Mouse (Mus musculus) activated CD4-positive, CD25-positive, alpha-beta regulatory T cell (primary cell): Measurements from ENCODE around the gene Fam71e2. TPM values are rescaled to one million over a fixed set of nuclear protein-coding genes. Genes with fewer than 3 reads are reported as not detected.

Experiments used
- polyA plus RNA-seq, 2 experiments: library from polyadenylated mRNA; unstranded; fragments of 100-300 nt; shearing (Covaris generic); gene quantifications; one replicate each; pipeline ENCODE4 v1.2.1; 2017

Fam71e2 gene
- not detected for polyA plus RNA-seq

DNA sequence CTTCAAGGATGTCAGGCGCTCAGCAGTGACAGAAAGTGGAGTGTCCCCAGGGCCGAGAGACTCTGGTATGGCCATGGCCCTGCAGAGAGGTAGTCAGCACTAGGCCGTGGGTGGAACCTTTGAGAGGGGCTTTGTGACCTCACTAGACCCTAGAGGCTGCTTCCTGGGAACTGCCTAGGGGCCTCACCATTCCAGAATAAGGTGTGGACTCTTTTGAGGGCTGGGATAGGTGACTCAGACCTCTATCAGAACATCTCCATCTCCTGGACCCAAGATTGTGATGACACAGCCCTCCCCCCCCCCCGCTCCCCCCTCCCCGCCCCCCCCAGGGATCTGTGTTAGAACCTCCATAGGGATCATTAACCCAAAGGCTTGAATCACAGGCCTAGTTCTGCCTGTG is at the start of gene Fam71e2:
TSS of gene Fam71e2 (minus strand) at position 101 of the 400 bp plus-strand sequence.

DNA sequence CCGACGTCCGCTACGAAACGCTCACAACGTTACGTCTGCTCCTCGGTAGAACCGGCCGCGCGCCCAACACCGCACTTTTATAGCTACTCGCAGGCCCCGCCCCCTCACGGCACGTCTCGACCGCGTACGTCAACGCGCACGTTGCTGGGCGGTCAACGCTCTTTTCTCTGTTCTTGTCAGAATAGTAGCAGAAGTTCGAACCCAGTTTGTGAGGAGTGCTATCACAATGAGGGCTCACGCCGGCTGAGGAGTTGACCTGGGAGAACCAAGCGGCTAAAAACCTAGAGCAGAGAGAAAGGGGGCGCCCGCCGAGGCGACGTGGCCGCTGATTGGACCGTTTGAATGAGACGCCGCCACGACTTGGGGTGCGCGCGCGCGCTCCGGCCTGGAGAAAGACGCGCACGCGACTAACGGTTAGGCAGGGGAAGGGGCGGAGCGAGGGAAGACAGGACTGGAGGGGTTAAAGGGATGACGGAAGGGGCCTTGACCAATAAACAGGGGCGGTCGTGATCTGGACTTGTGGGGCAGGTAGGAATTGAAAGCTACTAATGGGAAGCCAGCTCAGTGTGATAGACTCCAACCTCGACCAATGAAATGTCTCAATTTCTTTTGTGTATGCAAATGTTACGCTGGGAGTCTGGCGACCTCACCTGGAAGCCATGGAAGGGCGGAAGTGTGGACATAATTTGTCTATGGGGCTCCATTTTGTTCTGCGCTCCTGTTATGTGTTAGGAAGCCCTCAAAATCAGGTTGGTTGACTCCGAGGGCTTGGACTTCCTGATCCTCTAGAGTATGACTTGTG is 41.4 kb upstream of the Fam71e2 start, which contains the start of gene Ube2s:
TSS of gene Ube2s (minus strand) at position 288 of the 802 bp plus-strand sequence.

DNA sequence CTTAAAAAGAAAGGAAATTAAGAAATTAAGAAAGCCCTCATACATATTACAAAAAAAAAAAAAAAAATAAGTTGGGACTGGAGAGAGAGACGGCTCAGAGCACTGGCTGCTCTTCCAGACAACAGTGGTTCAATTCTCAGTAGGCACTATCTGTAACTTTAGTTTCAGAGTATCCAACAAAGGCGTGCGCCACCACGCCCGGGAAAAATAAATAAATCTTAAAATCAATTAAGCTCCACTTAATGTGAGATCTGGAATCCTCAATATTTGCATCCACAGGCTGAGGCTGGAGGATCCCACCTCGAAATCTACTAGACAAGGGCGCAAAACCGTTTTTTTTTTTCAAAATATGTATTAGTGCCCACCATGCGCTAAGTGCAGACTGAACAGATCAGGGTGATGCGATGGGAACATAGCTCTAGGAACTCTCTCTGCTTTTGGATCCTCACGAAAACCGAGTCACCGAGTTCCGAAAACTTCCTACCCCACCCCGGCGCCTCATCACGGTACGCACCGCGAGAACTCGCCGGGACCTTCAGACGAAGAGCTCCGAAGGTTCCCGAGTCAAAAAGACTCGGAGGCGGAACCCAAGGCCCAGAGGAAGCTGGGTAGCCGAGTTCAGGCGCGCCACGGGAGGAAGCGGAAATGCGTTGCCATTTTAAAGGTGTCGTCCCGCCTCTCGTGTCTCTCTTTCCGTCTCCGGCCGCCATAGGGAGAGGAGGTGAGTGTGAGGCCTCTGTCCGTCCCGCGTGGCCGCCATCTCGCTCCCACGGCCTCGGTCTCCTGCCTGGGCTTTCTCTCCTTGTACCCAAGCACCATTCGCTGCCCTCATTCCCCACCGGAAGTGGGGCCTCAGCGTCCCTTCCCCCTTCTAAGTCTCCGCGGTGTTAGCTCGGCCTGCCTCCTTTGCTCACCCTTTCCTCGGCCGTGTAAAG is 21.4 kb upstream of the Fam71e2 start, which contains the start of gene Rpl28:
TSS of gene Rpl28 (plus strand) at position 597 of the 935 bp plus-strand sequence.

DNA sequence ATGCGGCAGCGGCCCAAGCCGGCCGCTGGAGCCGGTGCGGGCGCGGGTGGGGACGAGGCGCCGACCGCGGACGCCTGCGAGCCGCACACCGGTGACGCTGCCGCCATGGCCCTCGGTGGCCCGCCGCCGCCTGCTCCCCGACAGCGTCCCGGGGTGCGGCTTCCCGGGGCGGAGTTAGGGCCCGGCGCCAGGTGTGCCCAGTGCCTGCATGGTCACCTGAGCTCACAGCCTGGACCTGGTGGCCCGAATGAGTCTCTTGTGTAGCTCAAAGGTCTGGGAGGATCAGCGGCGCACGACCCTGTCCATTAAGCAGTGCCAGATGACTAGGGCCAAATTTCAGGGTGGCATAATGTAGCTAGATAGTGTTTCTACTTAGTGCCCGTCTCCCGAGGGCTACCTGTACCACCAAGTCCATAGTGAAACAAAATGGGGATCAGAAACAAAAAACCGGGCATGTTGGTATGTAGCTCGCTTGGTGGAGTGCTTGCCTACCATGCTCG is 18.4 kb upstream of the Fam71e2 start, which contains the start of gene Tmem238:
TSS of gene Tmem238 (minus strand) at position 221 of the 500 bp plus-strand sequence.

DNA sequence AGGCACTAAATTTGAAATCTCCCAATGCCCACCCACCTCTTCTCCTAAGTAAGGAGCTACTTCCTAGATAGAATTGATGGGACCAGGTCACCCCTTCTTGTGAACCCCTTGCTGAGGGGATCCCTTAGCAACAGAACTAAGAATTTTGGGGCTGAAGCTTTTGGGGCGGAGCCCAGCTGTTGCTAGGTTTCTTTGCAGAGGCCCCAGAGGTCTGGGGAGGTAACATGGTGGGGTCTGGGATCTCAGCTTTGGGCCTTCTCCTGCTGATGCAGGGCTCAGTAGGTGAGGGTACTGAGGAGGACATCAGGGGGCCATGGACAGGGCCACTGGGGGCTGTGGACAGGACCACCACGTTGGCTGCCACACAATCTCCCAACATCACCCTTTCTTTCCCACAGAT is 11.7 kb upstream of the Fam71e2 start, which contains the start of the genes Il11 and Tmem190:
TSS of gene Il11 (minus strand) at position 101 of the 400 bp plus-strand sequence.
TSS of gene Tmem190 (plus strand) at position 179 of the 400 bp plus-strand sequence.

DNA sequence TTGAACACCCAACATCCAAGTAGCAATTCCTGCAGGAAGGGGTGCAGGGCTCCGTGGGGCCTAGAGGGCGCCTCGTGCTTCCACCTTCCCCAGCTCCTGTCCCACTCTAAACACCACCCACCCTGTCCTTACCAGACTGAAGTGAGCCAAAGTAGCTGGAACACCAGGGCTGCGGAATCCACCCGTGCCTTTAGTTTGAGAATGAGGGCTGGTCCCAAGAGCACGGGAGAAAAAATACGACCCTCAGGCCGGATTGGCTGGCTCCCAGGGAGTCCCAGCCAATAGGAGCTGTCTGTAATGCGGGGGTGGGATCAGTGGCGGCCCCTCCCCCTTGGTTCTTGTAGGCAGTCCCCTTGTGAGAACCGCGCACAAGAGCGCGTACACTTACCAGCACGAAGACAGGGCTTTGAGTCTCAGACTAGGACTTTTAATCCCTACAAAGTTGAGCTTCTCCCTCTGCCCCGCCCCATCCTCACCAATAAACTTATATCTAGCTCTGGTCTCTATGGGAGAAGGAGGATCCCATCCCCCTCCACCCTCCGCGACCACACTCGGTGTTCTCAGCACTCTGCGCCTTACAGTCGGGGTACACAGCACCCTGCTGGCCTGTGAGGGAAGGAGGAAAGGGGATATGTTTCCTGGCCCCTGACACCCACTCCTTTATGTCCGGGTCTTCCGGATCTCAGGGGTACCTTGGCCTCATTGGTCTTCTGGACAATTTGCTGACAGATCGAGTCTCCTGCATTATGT is 18.1 kb downstream of the Fam71e2 start, which contains the start of gene Cox6b2:
TSS of gene Cox6b2 (minus strand) at position 274 of the 750 bp plus-strand sequence.

DNA sequence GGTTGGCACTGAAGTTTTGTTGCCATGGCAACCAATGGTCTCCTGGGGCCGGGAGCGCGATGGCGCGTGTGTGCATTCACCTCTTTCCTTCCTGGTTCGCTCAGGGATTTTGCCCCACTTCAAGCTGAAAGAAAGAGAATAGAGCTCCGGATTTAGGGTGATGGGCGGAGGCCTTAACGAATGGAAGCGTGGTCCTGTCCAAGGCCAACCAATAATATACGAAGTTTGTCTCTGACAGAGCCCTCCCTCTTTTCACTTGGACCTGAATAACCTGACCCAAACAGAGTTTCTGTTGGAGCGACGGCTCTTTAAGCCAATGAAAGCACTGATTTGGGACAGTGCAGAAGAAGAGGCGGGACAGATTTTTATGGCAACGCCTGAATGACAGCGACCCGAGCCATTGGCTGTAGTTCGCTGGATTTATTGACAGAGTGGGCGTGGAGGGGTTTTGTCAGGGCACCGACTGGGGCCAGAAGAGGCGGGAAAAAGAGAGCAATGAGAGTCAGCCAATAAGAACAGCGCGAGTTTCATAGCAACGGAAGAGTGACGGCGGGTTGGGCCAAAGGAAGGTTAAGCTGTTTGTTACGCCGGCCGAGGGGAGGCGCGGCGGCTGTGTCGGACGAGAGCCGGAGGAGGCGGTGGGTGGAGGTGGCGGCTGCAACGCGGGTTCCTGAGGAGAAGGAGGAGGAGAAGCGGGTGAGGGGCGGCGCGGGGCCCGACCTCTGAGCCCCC is 31.4 kb downstream of the Fam71e2 start, which contains the start of gene Kmt5c:
TSS of gene Kmt5c (plus strand) at position 572 of the 732 bp plus-strand sequence.

DNA sequence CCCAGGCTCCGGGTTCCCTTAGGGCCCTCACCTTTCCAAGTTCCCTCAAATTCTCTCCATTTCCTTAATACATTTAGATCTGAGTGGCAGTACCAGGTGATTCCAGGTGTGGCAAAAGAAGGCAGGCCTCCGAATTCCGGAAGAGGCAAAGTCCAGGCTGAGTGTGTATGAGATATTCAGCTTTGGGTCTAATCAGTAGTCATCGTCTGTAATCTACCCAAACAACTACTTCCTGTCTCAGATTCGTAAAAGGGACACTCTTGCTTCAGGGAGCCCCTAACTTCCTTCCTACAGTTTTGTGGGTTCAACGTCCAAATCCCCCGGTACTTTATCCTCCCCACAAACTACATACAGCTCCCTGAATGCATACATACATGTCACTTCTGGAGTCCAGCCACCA is 45.9 kb downstream of the Fam71e2 start, which contains the start of gene Tmem150b:
TSS of gene Tmem150b (minus strand) at position 81 of the 400 bp plus-strand sequence.

Other genes with a start within 250 kb of the Fam71e2 start
- gene Tnni3, start 247.1 kb downstream of the Fam71e2 start, polyA plus RNA-seq = 1 to 10 TPM in 1 of 2 experiments, under 1 TPM in 1; 0.44 to 1.5 TPM
- gene Dnaaf3, start 238.8 kb downstream of the Fam71e2 start, polyA plus RNA-seq = 1 to 10 TPM; 1.1 to 1.3 TPM
- gene Syt5, start 223.8 kb downstream of the Fam71e2 start, polyA plus RNA-seq = not detected
- not detected for gene Ptprh, start 167.3 kb downstream of the Fam71e2 start, polyA plus RNA-seq
- gene Tmem86b, start 139.9 kb downstream of the Fam71e2 start, polyA plus RNA-seq = 10 to 100 TPM; 11.0 to 15.2 TPM
- gene Ppp6r1, start 112.3 kb downstream of the Fam71e2 start, polyA plus RNA-seq = 100 to 1,000 TPM; 185 to 259 TPM
- gene Hspbp1, start 86.2 kb downstream of the Fam71e2 start, polyA plus RNA-seq = 10 to 100 TPM; 53.0 to 59.9 TPM
- under 1 TPM in 1 of 2 experiments, not detected in 1; 0.61 TPM for gene Brsk1, start 80.7 kb downstream of the Fam71e2 start, polyA plus RNA-seq
- gene Tmem150b, start 46.1 kb downstream of the Fam71e2 start, polyA plus RNA-seq = under 1 TPM in 1 of 2 experiments, not detected in 1; 0.25 TPM
- gene Kmt5c, start 31.2 kb downstream of the Fam71e2 start, polyA plus RNA-seq = 10 to 100 TPM; 26.0 to 45.1 TPM
- gene Cox6b2, start 18.2 kb downstream of the Fam71e2 start, polyA plus RNA-seq = 1 to 10 TPM; 3.0 to 9.5 TPM
- gene Il11, start 11.6 kb upstream of the Fam71e2 start, polyA plus RNA-seq = under 1 TPM; 0.16 to 0.20 TPM
- gene Tmem190, start 11.6 kb upstream of the Fam71e2 start, polyA plus RNA-seq = not detected
- gene Tmem238, start 18.4 kb upstream of the Fam71e2 start, polyA plus RNA-seq = 1 to 10 TPM; 5.5 to 8.8 TPM
- gene Rpl28, start 21.6 kb upstream of the Fam71e2 start, polyA plus RNA-seq = 100 to 1,000 TPM; 316 to 505 TPM
- 100 to 1,000 TPM; 126 to 185 TPM for gene Ube2s, start 41.3 kb upstream of the Fam71e2 start, polyA plus RNA-seq
- gene Shisa7, start 73.4 kb upstream of the Fam71e2 start, polyA plus RNA-seq = not detected
- gene Isoc2b, start 99.0 kb upstream of the Fam71e2 start, polyA plus RNA-seq = 10 to 100 TPM; 46.9 to 52.2 TPM
- under 1 TPM; 0.37 to 0.84 TPM for gene Isoc2a, start 105.9 kb upstream of the Fam71e2 start, polyA plus RNA-seq
- gene Gm36210, start 135.2 kb upstream of the Fam71e2 start, polyA plus RNA-seq = under 1 TPM in 1 of 2 experiments, not detected in 1; 0.32 TPM
- gene Zfp628, start 143.9 kb upstream of the Fam71e2 start, polyA plus RNA-seq = 1 to 10 TPM; 2.2 to 3.1 TPM
- gene Nat14, start 150.7 kb upstream of the Fam71e2 start, polyA plus RNA-seq = under 1 TPM; 0.49 to 0.79 TPM
- not detected for gene Ssc5d, start 154.5 kb upstream of the Fam71e2 start, polyA plus RNA-seq
- gene Sbk2, start 193.1 kb upstream of the Fam71e2 start, polyA plus RNA-seq = not detected
- under 1 TPM in 1 of 2 experiments, not detected in 1; 0.05 TPM for gene Sbk3, start 199.9 kb upstream of the Fam71e2 start, polyA plus RNA-seq
- gene Zfp579, start 224.9 kb upstream of the Fam71e2 start, polyA plus RNA-seq = 10 to 100 TPM; 17.7 to 19.5 TPM
- 10 to 100 TPM; 31.1 to 33.7 TPM for gene Zfp524, start 243.1 kb upstream of the Fam71e2 start, polyA plus RNA-seq
- 10 to 100 TPM; 33.4 to 36.2 TPM for gene Fiz1, start 243.4 kb upstream of the Fam71e2 start, polyA plus RNA-seq
- gene Gm44973, start 244.2 kb upstream of the Fam71e2 start, polyA plus RNA-seq = 10 to 100 TPM in 1 of 2 experiments, 1 to 10 TPM in 1; 6.4 to 29.3 TPM
- gene Zfp865, start 249.1 kb upstream of the Fam71e2 start, polyA plus RNA-seq = 10 to 100 TPM; 10.4 to 11.4 TPM
- gene Ccdc106, start 249.3 kb upstream of the Fam71e2 start, polyA plus RNA-seq = under 1 TPM; 0.18 to 0.86 TPM